Mouse (Mus musculus): Measurements from ENCODE around the gene Fbxo30.

DNA sequence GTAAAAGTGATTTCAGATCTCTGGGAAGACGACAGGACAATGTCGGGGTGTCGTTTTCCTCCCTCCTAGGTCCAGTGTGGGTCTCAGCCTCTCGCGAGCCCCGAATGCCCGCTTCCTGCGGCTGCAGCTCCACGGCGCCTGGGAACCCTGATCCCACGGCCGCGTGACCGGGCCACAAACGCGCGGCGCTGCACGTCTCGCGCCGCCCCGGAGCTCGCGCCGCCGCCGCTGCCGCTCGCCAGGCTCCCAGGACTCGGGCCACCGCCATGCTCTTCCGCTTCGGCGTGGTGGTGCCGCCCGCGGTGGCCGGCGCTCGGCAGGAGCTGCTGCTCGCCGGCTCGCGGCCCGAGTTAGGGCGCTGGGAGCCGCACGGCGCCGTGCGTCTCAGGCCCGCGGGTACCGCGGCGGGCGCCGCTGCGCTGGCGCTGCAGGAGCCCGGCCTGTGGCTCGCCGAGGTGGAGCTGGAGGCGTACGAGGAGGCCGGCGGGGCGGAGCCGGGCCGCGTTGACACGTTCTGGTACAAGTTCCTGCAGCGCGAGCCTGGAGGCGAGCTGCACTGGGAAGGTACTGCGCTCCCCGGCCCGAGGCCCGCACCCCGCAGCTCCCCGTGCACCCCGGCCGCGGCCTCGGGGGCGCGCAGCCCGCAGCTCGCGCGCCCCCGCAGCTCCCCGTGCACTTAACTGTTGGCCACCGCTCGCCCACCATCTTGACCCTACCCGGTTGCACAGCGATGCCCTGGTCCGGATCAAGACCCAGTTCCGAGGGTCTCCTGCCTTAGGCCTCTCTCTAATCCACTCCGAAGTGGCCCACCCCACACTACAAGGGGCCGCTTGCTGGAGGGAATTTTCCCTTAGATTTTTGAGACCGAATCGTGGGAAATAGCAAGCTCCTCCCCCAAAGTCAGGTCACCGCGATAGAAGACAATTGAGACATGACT is 62.3 kb downstream of the Fbxo30 start, which contains the start of gene Epm2a:
- peak; percentile 40; the same call in 1 of the 2 replicates for TF ChIP-seq POLR2A (IDR thresholded peaks at IDR 0.05; ENCODE audit: borderline replicate concordance, insufficient read depth, low read length)
- no peak for TF ChIP-seq CTCF (IDR thresholded peaks at IDR 0.05; ENCODE audit: borderline replicate concordance, insufficient read depth, low read depth, low read length)

Measured in cerebellum, adult 2 months (tissue).